Mouse (Mus musculus) small intestine, adult 2 months (tissue): ENCODE measurements around the gene Pelp1. TPM values are rescaled to one million over a fixed set of nuclear protein-coding genes. Genes with fewer than 3 reads are reported as not detected.

Experiments used
- H3K27ac ChIP-seq: fragments of 200-500 bp; 2 replicates; pipeline ENCODE4 v1.5.1; 2012; ENCODE audit warnings: low read depth, low read length, control low read depth, inconsistent platforms; ENCODE audit not compliant: insufficient read depth
- H3K27me3 ChIP-seq: fragments of 200-500 bp; 2 replicates; pipeline ENCODE4 v1.6.1; 2012; ENCODE audit warnings: mild to moderate bottlenecking, moderate library complexity, low read length, inconsistent platforms; ENCODE audit not compliant: control insufficient read depth, insufficient read depth
- H3K36me3 ChIP-seq: fragments of 200-500 bp; 2 replicates; pipeline ENCODE4 v1.6.1; 2012; ENCODE audit warnings: mild to moderate bottlenecking, low read length, control low read depth, inconsistent platforms; ENCODE audit not compliant: control insufficient read depth, insufficient read depth
- H3K4me1 ChIP-seq: fragments of 200-500 bp; 2 replicates; pipeline ENCODE4 v1.6.1; 2012; ENCODE audit warnings: low read length, inconsistent platforms, mixed read lengths; ENCODE audit not compliant: control insufficient read depth, insufficient read depth, insufficient read length
- H3K4me3 ChIP-seq: fragments of 200-500 bp; 2 replicates; pipeline ENCODE4 v1.5.1; 2012; ENCODE audit warnings: low read depth, mild to moderate bottlenecking, control low read depth, inconsistent platforms, low read length, moderate library complexity
- CTCF ChIP-seq: fragments of 200-500 bp; IDR thresholded peaks from 2 replicates; pipeline ENCODE4 v1.5.1; 2012; ENCODE audit warnings: low read depth, mild to moderate bottlenecking, control low read depth, inconsistent platforms, low read length, moderate library complexity, mixed read lengths; ENCODE audit not compliant: insufficient replicate concordance, insufficient read length; ENCODE audit errors: extremely low read depth
- POLR2A ChIP-seq: fragments of 200-500 bp; IDR thresholded peaks from 2 replicates; pipeline ENCODE4 v1.6.1; 2012; ENCODE audit warnings: low read depth, mild to moderate bottlenecking, control low read depth, inconsistent platforms, low read length, moderate library complexity
- WGBS: fragments of 180-500 bp; shearing (Covaris S2); methylation state at CpG from one replicate; pipeline ENCODE4 v1.1.7; 2018; 5-methylcytosine and 5-hydroxymethylcytosine counted together
- polyA plus RNA-seq: library from polyadenylated mRNA; depleted of rRNA; stranded (reverse); fragments of >200 nt; gene quantifications from 2 replicates; pipeline ENCODE4 v1.2.3, GENCODE M21; 2012; rRNA removed

Pelp1 gene
- polyA plus RNA-seq, result 7.5 and 12.2 TPM in 2 replicates

- under 1% methylated on average over 59 of the region's 59 CpGs for WGBS
- Histone ChIP-seq H3K27ac (no peak within 1 kb of the TSS), H3K36me3 (peaks cover 4% of the 10 kb centered on the region; the same call in 1 of the 2 replicates), H3K27me3 (no peaks in the 10 kb centered on the region), H3K4me3 (peak within 1 kb of the TSS; percentile 95), H3K4me1 (peaks cover 9% of the 10 kb centered on the region; the same call in 1 of the 2 replicates)
- TF ChIP-seq CTCF (no peak), POLR2A (0 out of 2 replicates have a peak, but pooled peaks have one; percentile 17)
Observed at GRCm38 (mm10) chr11:70409594-70410296, at the start of gene Pelp1. TSS of gene Pelp1 (minus strand) at chr11:70410031.

GRCm38 (mm10) chr11:70458688-70459600, 49.1 kb upstream of the Pelp1 start, which contains the start of gene Zmynd15:
TSS of gene Zmynd15 (plus strand) at chr11:70459433.
- WGBS, result 7% methylated on average over 32 of the region's 32 CpGs
- H3K4me3 ChIP-seq, result peak within 1 kb of the TSS; percentile 80
- TF ChIP-seq CTCF (peak; percentile 8; the same call in 1 of the 2 replicates), POLR2A (no peak)
- H3K27me3 ChIP-seq, result peaks cover 3% of the 10 kb centered on the region; the same call in 1 of the 2 replicates
- peaks cover 2% of the 10 kb centered on the region; the same call in 1 of the 2 replicates for H3K4me1 ChIP-seq
- H3K36me3 ChIP-seq, result peaks cover 10% of the 10 kb centered on the region; the same call in 1 of the 2 replicates
- H3K27ac ChIP-seq, result peak within 1 kb of the TSS; percentile 82

GRCm38 (mm10) chr11:70453261-70454044, 43.6 kb upstream of the Pelp1 start:
- TF ChIP-seq POLR2A (no peak), CTCF (no peak)
- peaks cover 14% of the 10 kb centered on the region; the same call in 1 of the 2 replicates for H3K36me3 ChIP-seq
- no peak overlapping the region for H3K4me3 ChIP-seq
- H3K27ac ChIP-seq, result peak overlapping the region; percentile 38
- H3K27me3 ChIP-seq, result no peaks in the 10 kb centered on the region
- 65% methylated on average over 9 of the region's 9 CpGs for WGBS
- H3K4me1 ChIP-seq, result peaks cover 4% of the 10 kb centered on the region

- Histone ChIP-seq H3K4me1 (peaks cover 4% of the 10 kb centered on the region), H3K4me3 (peak within 1 kb of the TSS; percentile 71), H3K36me3 (peaks cover 13% of the 10 kb centered on the region; the same call in 1 of the 2 replicates), H3K27me3 (no peaks in the 10 kb centered on the region), H3K27ac (peak within 1 kb of the TSS; percentile 95)
- under 1% methylated on average over 46 of the region's 46 CpGs for WGBS
- TF ChIP-seq POLR2A, result peak; percentile 59
- TF ChIP-seq CTCF, result peak; percentile 94
Observed at GRCm38 (mm10) chr11:70451797-70452498, 42.1 kb upstream of the Pelp1 start, which contains the start of gene Med11. TSS of gene Med11 (plus strand) at chr11:70451919.

GRCm38 (mm10) chr11:70450926-70451325, 41.1 kb upstream of the Pelp1 start:
- WGBS, result 86% methylated on average over 2 of the region's 2 CpGs
- H3K4me1 ChIP-seq, result peaks cover 4% of the 10 kb centered on the region
- H3K27me3 ChIP-seq, result no peaks in the 10 kb centered on the region
- H3K4me3 ChIP-seq, result no peak overlapping the region
- peaks cover 13% of the 10 kb centered on the region; the same call in 1 of the 2 replicates for H3K36me3 ChIP-seq
- TF ChIP-seq POLR2A (no peak), CTCF (no peak)
- no peak overlapping the region for H3K27ac ChIP-seq

DNA sequence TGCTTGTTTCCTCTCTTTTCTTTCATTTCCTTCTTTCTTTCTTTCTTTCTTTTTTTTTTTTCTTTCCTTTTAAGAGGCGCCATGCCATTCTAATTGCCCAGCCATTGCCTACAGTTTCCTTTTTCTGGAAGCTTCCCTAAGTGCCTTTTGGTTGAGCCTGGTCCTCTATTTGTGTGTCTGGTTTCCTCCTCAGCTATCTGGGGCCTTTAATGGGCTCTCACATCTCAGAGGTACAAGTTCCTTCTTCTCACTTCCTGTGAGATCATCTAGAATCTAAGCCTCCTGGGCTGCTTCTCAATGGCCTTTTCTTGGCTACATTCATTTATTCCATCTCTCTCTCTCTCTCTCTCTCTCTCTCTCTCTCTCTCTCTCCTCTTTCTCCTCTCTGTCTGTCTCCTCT, 37.5 kb upstream of the Pelp1 start:
- no peak for TF ChIP-seq CTCF
- TF ChIP-seq POLR2A, result no peak
- no peaks in the 10 kb centered on the region for H3K36me3 ChIP-seq
- WGBS, result 63% methylated on average over 1 of the region's 1 CpGs
- no peak overlapping the region for H3K27ac ChIP-seq
- H3K4me3 ChIP-seq, result no peak overlapping the region
- H3K27me3 ChIP-seq, result no peaks in the 10 kb centered on the region
- H3K4me1 ChIP-seq, result no peaks in the 10 kb centered on the region
